Mouse (Mus musculus): ENCODE measurements around the gene Mindy2. TPM values are rescaled to one million over a fixed set of nuclear protein-coding genes. Genes with fewer than 3 reads are reported as not detected.

Mindy2 gene
- polyA plus RNA-seq, 1 experiment from 2014 or later = 9.5 TPM

DNA sequence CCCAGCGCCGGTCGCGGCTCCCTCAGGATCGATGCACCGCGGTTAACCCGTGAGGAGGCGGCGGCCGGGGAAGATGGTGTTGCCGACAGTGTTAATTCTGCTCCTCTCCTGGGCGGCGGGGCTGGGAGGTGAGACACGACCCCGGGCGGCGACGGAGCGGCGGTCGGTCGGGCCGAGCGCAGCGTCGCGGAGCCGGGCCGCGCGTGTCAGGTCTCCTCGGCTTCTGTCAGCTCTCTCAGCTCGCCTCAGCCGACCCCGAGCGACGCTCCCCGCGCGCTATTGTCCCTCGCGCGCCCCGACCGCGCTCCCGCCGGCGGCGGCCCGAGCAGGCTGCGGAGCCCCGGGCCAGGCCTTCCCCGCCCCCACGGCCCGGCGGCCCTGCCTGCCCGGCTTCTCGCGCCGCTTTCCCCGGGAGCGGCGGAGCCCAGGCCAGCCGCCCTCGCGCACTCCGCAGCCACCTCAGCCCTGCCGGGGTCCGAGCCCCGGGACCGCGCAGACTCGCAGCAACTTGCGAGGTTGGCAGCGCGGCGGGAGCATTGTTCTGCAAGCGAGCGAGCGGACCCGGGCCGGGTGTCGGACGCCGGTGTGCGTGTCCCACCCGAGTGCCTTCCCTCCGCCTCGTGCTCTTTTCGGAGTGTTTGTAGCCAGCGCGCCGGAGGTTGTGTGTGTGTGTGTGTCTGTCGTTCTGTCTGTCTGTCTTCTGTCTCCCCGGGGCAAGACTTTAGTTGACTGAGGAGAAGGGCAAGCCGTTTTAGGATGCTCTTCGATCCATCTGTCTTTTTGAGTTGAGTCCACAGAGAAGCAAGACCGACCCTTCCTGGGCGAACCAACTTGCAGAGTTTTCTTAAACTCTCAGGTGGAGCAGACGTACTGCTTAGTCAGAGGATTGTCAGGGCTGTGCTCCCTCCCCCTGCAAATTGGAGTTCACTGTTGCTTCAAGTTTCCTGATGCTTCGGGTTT lies 22.4 kb upstream of the Mindy2 start:
- ATAC-seq = peak; percentile 58
- under 1% methylated on average over 96 of the region's 103 CpGs for WGBS
- Histone ChIP-seq H3K9ac (ENCODE audit: low read depth, low read length) (peak overlapping the region; percentile 88), H3K9me3 (ENCODE audit: control insufficient read depth) (no peaks in the 10 kb centered on the region), H3K4me1 (replicated peaks; ENCODE audit: control insufficient read depth, insufficient read depth, low read length) (no peaks in the 10 kb centered on the region; the same call in 1 of the 2 replicates), H3K27ac (ENCODE audit: low read depth, low read length) (peak overlapping the region; percentile 92), H3K27me3 (replicated peaks; ENCODE audit: control insufficient read depth, insufficient read depth, low read length) (no peaks in the 10 kb centered on the region), H3K4me2 (replicated peaks; ENCODE audit: low read depth) (peak overlapping the region; percentile 87), H3K36me3 (ENCODE audit: control insufficient read depth, insufficient read depth) (no peaks in the 10 kb centered on the region), H3K4me3 (ENCODE audit: low read depth, low read length) (peak overlapping the region; percentile 84)
- TF ChIP-seq CTCF (IDR thresholded peaks at IDR 0.05; ENCODE audit: low read depth) = no peak

DNA sequence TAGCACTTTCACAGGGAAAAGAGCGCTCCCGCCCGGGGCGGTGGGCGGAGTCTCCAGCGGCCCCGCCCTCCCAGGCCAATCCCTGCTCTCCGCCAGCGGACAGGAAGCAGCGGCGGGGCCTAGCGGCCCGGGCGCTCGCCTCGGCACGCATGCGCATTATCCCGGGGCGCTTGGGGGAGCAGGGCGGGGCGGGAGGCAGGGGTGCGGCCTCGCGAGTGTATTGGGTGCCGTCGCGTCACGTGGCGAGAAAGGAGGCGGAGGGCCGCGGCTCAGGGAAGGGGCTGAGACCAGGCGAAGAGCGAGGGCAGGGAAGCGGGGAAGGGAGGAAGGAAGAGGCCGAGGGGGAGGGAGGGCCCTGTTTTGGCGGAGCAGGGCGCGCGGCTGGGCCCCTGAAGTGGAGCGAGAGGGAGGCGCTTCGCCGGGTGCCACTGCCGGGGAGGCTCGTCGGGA lies 21.7 kb upstream of the Mindy2 start, which contains the start of gene Adam10:
TSS of gene Adam10 (plus strand) at position 316 of the 450 bp plus-strand sequence.
- Histone ChIP-seq H3K9ac (ENCODE audit: low read depth, low read length) (peak within 1 kb of the TSS; percentile 88), H3K27ac (ENCODE audit: low read depth, low read length) (peak within 1 kb of the TSS; percentile 92), H3K4me2 (replicated peaks; ENCODE audit: low read depth) (peak within 1 kb of the TSS; percentile 87), H3K27me3 (replicated peaks; ENCODE audit: control insufficient read depth, insufficient read depth, low read length) (no peaks in the 10 kb centered on the region), H3K4me3 (ENCODE audit: low read depth, low read length) (peak within 1 kb of the TSS; percentile 84), H3K9me3 (ENCODE audit: control insufficient read depth) (no peaks in the 10 kb centered on the region), H3K4me1 (replicated peaks; ENCODE audit: control insufficient read depth, insufficient read depth, low read length) (no peaks in the 10 kb centered on the region; the same call in 1 of the 2 replicates), H3K36me3 (ENCODE audit: control insufficient read depth, insufficient read depth) (no peaks in the 10 kb centered on the region)
- ATAC-seq = peak; percentile 99
- no peak for TF ChIP-seq CTCF (IDR thresholded peaks at IDR 0.05; ENCODE audit: low read depth)
- 0% methylated on average over 40 of the region's 48 CpGs for WGBS

DNA sequence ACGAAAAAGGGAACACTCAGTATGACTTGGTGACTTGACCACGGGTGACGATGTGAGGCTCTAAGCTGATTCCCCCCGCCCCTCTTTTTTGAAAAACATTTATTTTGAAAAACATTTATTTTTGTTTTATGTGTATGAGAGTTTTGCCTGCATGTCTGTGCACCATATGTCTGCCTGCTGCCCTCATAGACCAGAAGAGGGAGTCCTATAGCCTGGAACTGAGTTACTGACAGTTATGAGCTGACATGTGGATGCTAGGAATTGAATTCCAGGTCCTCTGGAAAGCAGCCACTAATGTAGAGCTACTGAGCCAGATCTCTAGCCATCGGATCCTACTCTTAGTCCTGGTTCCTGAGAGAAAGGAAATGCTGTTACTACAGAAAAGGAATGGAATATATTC lies 19.0 kb upstream of the Mindy2 start:
- WGBS = 90% methylated on average over 5 of the region's 5 CpGs
- no peak overlapping the region for H3K9ac ChIP-seq (ENCODE audit: low read depth, low read length)
- no peaks in the 10 kb centered on the region for H3K4me1 ChIP-seq (replicated peaks; ENCODE audit: control insufficient read depth, insufficient read depth, low read length)
- no peaks in the 10 kb centered on the region for H3K36me3 ChIP-seq (ENCODE audit: control insufficient read depth, insufficient read depth)
- H3K27me3 ChIP-seq (replicated peaks; ENCODE audit: control insufficient read depth, insufficient read depth, low read length) = no peaks in the 10 kb centered on the region
- ATAC-seq = no peak
- TF ChIP-seq CTCF (IDR thresholded peaks at IDR 0.05; ENCODE audit: low read depth) = peak; percentile 42
- no peaks in the 10 kb centered on the region for H3K9me3 ChIP-seq (ENCODE audit: control insufficient read depth)
- no peak overlapping the region for H3K4me2 ChIP-seq (replicated peaks; ENCODE audit: low read depth)
- no peak overlapping the region for H3K27ac ChIP-seq (ENCODE audit: low read depth, low read length)
- H3K4me3 ChIP-seq (ENCODE audit: low read depth, low read length) = no peak overlapping the region

DNA sequence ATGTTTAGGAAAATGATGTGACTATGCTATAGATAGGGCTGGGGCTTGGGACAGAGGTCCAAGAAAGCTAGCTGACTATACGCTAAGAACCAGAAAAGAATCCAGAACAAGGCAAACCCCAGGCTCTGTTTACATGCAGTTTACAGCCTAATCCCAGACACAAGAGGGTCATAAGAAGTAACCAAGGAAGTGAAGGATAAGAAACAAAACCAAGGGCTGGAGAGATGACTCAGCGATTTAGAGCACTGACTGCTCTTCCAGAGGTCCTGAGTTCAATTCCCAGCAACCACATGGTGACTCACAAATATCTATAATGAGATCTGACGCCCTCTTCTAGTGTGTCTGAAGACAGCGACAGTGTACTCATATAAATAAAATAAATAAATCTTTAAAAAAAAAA lies 18.1 kb upstream of the Mindy2 start:
- Histone ChIP-seq H3K4me2 (replicated peaks; ENCODE audit: low read depth) (no peak overlapping the region), H3K9ac (ENCODE audit: low read depth, low read length) (no peak overlapping the region), H3K27me3 (replicated peaks; ENCODE audit: control insufficient read depth, insufficient read depth, low read length) (no peaks in the 10 kb centered on the region), H3K9me3 (ENCODE audit: control insufficient read depth) (no peaks in the 10 kb centered on the region), H3K36me3 (ENCODE audit: control insufficient read depth, insufficient read depth) (no peaks in the 10 kb centered on the region), H3K27ac (ENCODE audit: low read depth, low read length) (no peak overlapping the region), H3K4me3 (ENCODE audit: low read depth, low read length) (no peak overlapping the region), H3K4me1 (replicated peaks; ENCODE audit: control insufficient read depth, insufficient read depth, low read length) (no peaks in the 10 kb centered on the region)
- no peak for TF ChIP-seq CTCF (IDR thresholded peaks at IDR 0.05; ENCODE audit: low read depth)
- no peak for ATAC-seq
- 76% methylated on average over 4 of the region's 4 CpGs for WGBS

DNA sequence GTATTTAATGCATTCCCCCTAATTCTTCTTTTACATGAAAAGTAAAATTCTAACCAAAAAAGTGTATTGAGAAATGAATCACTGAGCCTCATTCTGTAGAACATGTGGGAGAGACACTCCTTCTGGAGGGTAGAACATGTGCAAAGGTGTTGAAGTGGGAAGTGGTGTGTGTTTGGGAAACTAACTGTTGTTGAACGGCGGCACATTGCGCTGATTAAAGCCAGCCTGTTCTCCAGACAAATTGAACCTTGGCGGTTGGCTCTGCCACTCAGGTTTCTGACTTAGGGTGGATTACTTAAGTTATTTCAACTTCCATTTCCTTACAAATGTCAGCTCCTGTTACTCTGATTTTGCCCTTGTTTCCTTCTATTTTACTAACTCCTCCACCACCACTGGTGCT lies 16.7 kb upstream of the Mindy2 start:
- H3K4me2 ChIP-seq (replicated peaks; ENCODE audit: low read depth) = no peak overlapping the region
- H3K4me3 ChIP-seq (ENCODE audit: low read depth, low read length) = no peak overlapping the region
- no peaks in the 10 kb centered on the region for H3K4me1 ChIP-seq (replicated peaks; ENCODE audit: control insufficient read depth, insufficient read depth, low read length)
- H3K27ac ChIP-seq (ENCODE audit: low read depth, low read length) = no peak overlapping the region
- no peaks in the 10 kb centered on the region for H3K9me3 ChIP-seq (ENCODE audit: control insufficient read depth)
- no peaks in the 10 kb centered on the region for H3K36me3 ChIP-seq (ENCODE audit: control insufficient read depth, insufficient read depth)
- WGBS = 93% methylated on average over 4 of the region's 4 CpGs
- no peak for ATAC-seq
- TF ChIP-seq CTCF (IDR thresholded peaks at IDR 0.05; ENCODE audit: low read depth) = no peak
- no peaks in the 10 kb centered on the region for H3K27me3 ChIP-seq (replicated peaks; ENCODE audit: control insufficient read depth, insufficient read depth, low read length)
- no peak overlapping the region for H3K9ac ChIP-seq (ENCODE audit: low read depth, low read length)

DNA sequence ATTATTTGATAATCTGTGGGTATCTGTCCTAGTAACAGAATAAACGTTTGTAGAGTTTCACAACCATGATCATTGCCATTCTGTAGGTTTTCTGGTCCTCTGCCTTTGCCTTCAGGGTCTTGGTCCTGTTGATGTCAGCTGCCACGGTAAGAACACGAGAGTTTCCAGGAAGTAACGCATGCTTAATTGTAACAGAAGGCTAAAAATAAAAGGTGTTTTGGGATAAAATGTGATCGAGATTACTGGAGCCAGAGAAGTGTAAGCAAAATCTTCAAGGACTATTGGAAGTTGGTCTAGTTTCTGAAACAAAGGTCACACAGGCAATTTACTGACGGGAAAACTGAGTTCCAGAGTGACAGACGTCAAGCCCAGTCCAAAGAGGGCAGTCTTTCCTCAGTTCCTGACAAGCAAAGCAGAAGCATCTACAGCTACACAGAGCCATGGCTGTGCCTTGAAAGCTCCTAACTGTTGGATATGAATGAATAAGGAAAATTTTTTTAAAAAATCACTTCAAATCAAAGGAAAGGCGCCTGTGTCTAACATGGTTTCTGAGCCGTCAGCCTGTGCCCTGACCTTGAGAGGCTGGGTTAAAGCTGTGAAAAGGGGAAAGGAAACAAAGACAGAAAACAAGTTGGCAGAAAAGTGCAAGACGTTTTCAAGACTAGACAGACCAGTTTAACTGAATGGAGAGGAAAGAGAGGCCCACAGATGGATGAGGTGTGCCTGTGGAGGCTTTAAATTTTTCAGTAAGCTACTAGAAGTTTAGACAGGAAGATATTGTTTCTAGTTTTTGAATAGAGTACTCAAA lies 15.0 kb upstream of the Mindy2 start:
- no peak overlapping the region for H3K27ac ChIP-seq (ENCODE audit: low read depth, low read length)
- no peak for ATAC-seq
- no peak overlapping the region for H3K9ac ChIP-seq (ENCODE audit: low read depth, low read length)
- H3K4me1 ChIP-seq (replicated peaks; ENCODE audit: control insufficient read depth, insufficient read depth, low read length) = no peaks in the 10 kb centered on the region
- no peak overlapping the region for H3K4me3 ChIP-seq (ENCODE audit: low read depth, low read length)
- 36% methylated on average over 10 of the region's 10 CpGs for WGBS
- no peaks in the 10 kb centered on the region for H3K36me3 ChIP-seq (ENCODE audit: control insufficient read depth, insufficient read depth)
- no peaks in the 10 kb centered on the region for H3K9me3 ChIP-seq (ENCODE audit: control insufficient read depth)
- peak; percentile 75 for TF ChIP-seq CTCF (IDR thresholded peaks at IDR 0.05; ENCODE audit: low read depth)
- H3K27me3 ChIP-seq (replicated peaks; ENCODE audit: control insufficient read depth, insufficient read depth, low read length) = no peaks in the 10 kb centered on the region
- no peak overlapping the region for H3K4me2 ChIP-seq (replicated peaks; ENCODE audit: low read depth)
